Mouse (Mus musculus) heart, postnatal 0 days (tissue): ENCODE data around the gene Ywhag.

Experiments
- CTCF ChIP-seq: IDR thresholded peaks from 2 replicates; pipeline ENCODE4 v1.5.1; 2016; ENCODE audit warnings: antibody characterized with exemption, control low read depth, low read depth
- EP300 ChIP-seq: IDR thresholded peaks from 2 replicates; pipeline ENCODE4 v1.6.1; 2016; ENCODE audit warnings: antibody characterized with exemption, low read depth

DNA sequence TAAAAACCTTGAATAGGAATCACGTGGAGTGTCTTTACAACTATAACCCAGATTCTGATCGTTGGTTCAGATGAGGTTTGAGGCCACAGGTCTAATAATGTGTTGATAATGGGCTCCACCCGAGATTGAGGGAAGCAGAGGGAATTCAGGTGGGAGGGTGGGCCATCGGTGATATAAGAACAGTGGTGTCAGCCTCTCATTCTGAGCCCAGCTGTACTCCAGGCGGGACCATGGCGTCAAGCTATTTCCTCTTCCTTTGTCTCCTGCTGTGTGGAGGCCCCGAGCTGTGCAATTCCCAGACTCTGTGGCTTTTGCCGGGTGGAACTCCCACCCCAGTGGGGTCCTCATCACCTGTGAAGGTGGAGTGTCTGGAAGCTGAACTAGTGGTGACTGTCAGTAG is 45.5 kb upstream of the Ywhag start, which contains the start of gene Zp3:
- TF ChIP-seq EP300 (no peak), CTCF (no peak)
